ENCODE assay signal across 15 mouse cellular contexts in the genomic region with DNA sequence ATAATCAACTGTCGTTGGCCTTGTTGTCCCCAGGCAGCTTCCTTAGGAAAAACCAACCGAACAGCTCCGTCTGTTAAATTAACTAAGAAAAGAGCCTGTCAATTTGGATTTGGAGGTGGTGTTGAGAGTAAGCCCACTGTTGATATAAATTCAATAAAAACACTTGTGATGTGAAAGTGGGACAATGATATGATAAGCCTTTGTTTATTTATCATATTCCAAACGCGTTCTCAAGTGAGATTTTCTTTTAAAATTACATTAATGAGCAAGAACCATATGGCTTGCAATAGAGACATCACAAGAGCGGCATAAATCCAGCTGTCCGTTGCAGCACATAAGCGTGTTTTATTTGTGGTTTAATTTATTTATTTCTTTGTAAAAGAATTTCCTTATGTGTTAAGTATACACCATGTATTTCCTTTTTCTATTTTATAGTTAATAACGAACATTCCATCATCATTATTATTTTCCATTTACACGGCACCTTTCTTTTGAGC.
DNase-seq lines count a peak whose midpoint lies in the region; ATAC-seq and TF ChIP-seq lines count a peak whose summit lies in the region.
"Had no signal": no experiment of that assay in that cellular context is flagged by ENCODE, and none has a peak within 500 bp of the region (broad histone marks: within the 10 kb centered on the region; RNA-seq: fewer than 3 reads in every experiment).

No protein-coding gene starts in this region.

- WGBS in forebrain, embryonic 14.5 days, result 59% methylated on average over 10 of the region's 10 CpGs
- WGBS in forebrain, embryonic 11.5 days, result 84% methylated on average over 10 of the region's 10 CpGs
- WGBS in forebrain, embryonic 16.5 days, result 47% methylated on average over 10 of the region's 10 CpGs
- WGBS in forebrain, postnatal 0 days, result 45% methylated on average over 10 of the region's 10 CpGs
- WGBS in hindbrain, embryonic 11.5 days, result 86% methylated on average over 10 of the region's 10 CpGs

- H3K4me3 ChIP-seq in forebrain, embryonic 14.5 days (ENCODE audit: low read depth, low read length), result no peak overlapping the region
- no peak overlapping the region for H3K4me3 ChIP-seq in forebrain, embryonic 11.5 days (ENCODE audit: low read depth, low read length)
- no peak overlapping the region for H3K4me3 ChIP-seq in forebrain, embryonic 16.5 days (replicated peaks; ENCODE audit: low read length)
- no peak overlapping the region for H3K4me3 ChIP-seq in forebrain, postnatal 0 days (ENCODE audit: low read depth, low read length)
- no peak overlapping the region for H3K4me3 ChIP-seq in hindbrain, embryonic 11.5 days (ENCODE audit: low read depth, low read length)
- H3K4me3 ChIP-seq: embryonic facial prominence, embryonic 10.5 days; embryonic facial prominence, embryonic 12.5 days had no signal

- TF ChIP-seq CTCF in forebrain, postnatal 0 days (IDR thresholded peaks at IDR 0.05; ENCODE audit: low read depth), result no peak
- no peak for TF ChIP-seq CTCF in brain, embryonic 14.5 days (IDR thresholded peaks at IDR 0.05; ENCODE audit: borderline replicate concordance, extremely low read depth, insufficient read depth, insufficient read length)

- H3K27ac ChIP-seq in forebrain, embryonic 14.5 days (ENCODE audit: low read depth, low read length), result no peak overlapping the region
- no peak overlapping the region for H3K27ac ChIP-seq in forebrain, embryonic 11.5 days (ENCODE audit: low read depth, low read length)
- H3K27ac ChIP-seq in forebrain, embryonic 16.5 days (ENCODE audit: low read length), result no peak overlapping the region
- no peak overlapping the region for H3K27ac ChIP-seq in forebrain, postnatal 0 days (ENCODE audit: low read depth, low read length)
- no peak overlapping the region for H3K27ac ChIP-seq in hindbrain, embryonic 11.5 days (ENCODE audit: low read depth, low read length)
- H3K27ac ChIP-seq: embryonic facial prominence, embryonic 10.5 days; embryonic facial prominence, embryonic 12.5 days had no signal

- DNase-seq in forebrain, embryonic 14.5 days (ENCODE audit: low spot score), result peak; percentile 59
- DNase-seq in forebrain, embryonic 11.5 days (ENCODE audit: low spot score), result no peak
- DNase-seq in forebrain, postnatal 0 days, result no peak
- peak; percentile 73 for DNase-seq in brain, embryonic 14.5 days (ENCODE audit: low read depth)
- no peak for DNase-seq in hindbrain, embryonic 11.5 days (ENCODE audit: low spot score)
- DNase-seq: adrenal gland, adult 2 months; adrenal gland, postnatal 10 days; adrenal gland, postnatal 25 days; cerebellum, adult 11-12 months; cerebellum, adult 2 months; cerebellum, adult 9-10 months; cerebellum, postnatal 25 days had no signal

- H3K9ac ChIP-seq in forebrain, embryonic 14.5 days (ENCODE audit: low read length), result no peak overlapping the region
- no peak overlapping the region for H3K9ac ChIP-seq in forebrain, embryonic 11.5 days (ENCODE audit: low read length)
- H3K9ac ChIP-seq in forebrain, embryonic 16.5 days (replicated peaks; ENCODE audit: low read depth, low read length), result no peak overlapping the region
- no peak overlapping the region for H3K9ac ChIP-seq in forebrain, postnatal 0 days
- no peak overlapping the region for H3K9ac ChIP-seq in hindbrain, embryonic 11.5 days (ENCODE audit: low read depth, low read length)
- H3K9ac ChIP-seq: embryonic facial prominence, embryonic 12.5 days had no signal

- H3K36me3 ChIP-seq in forebrain, embryonic 14.5 days (ENCODE audit: control insufficient read depth, insufficient read depth, low read length), result no peaks in the 10 kb centered on the region
- H3K36me3 ChIP-seq in forebrain, embryonic 11.5 days (ENCODE audit: control insufficient read depth, insufficient read depth, low read length), result no peaks in the 10 kb centered on the region
- no peaks in the 10 kb centered on the region for H3K36me3 ChIP-seq in forebrain, embryonic 16.5 days (ENCODE audit: control insufficient read depth, insufficient read depth)
- H3K36me3 ChIP-seq in forebrain, postnatal 0 days (ENCODE audit: insufficient read depth), result no peaks in the 10 kb centered on the region
- no peaks in the 10 kb centered on the region for H3K36me3 ChIP-seq in hindbrain, embryonic 11.5 days (ENCODE audit: control insufficient read depth, insufficient read depth, low read length)
- H3K36me3 ChIP-seq: embryonic facial prominence, embryonic 10.5 days; embryonic facial prominence, embryonic 12.5 days had no signal

- no peaks in the 10 kb centered on the region for H3K9me3 ChIP-seq in forebrain, embryonic 14.5 days (replicated peaks; ENCODE audit: control insufficient read depth, low read length)
- no peaks in the 10 kb centered on the region for H3K9me3 ChIP-seq in forebrain, embryonic 11.5 days (ENCODE audit: control insufficient read depth, low read length)
- H3K9me3 ChIP-seq in forebrain, embryonic 16.5 days (ENCODE audit: control insufficient read depth, low read length), result no peaks in the 10 kb centered on the region
- no peaks in the 10 kb centered on the region for H3K9me3 ChIP-seq in forebrain, postnatal 0 days (ENCODE audit: low read length)
- H3K9me3 ChIP-seq in hindbrain, embryonic 11.5 days (ENCODE audit: control insufficient read depth, low read length), result no peaks in the 10 kb centered on the region
- H3K9me3 ChIP-seq: embryonic facial prominence, embryonic 10.5 days; embryonic facial prominence, embryonic 12.5 days had no signal

- H3K27me3 ChIP-seq in forebrain, embryonic 14.5 days (replicated peaks; ENCODE audit: control insufficient read depth, insufficient read depth, low read length), result no peaks in the 10 kb centered on the region
- no peaks in the 10 kb centered on the region for H3K27me3 ChIP-seq in forebrain, embryonic 11.5 days (ENCODE audit: control insufficient read depth, insufficient read depth, low read length)
- H3K27me3 ChIP-seq in forebrain, embryonic 16.5 days (replicated peaks; ENCODE audit: control insufficient read depth, insufficient read depth, low read length), result no peaks in the 10 kb centered on the region
- no peaks in the 10 kb centered on the region for H3K27me3 ChIP-seq in forebrain, postnatal 0 days (ENCODE audit: insufficient read depth, low read length)
- no peaks in the 10 kb centered on the region for H3K27me3 ChIP-seq in hindbrain, embryonic 11.5 days (ENCODE audit: control insufficient read depth, insufficient read depth, low read length)
- H3K27me3 ChIP-seq: embryonic facial prominence, embryonic 12.5 days had no signal

- peak; percentile 75 for ATAC-seq in forebrain, embryonic 14.5 days
- no peak for ATAC-seq in forebrain, embryonic 11.5 days (replicated peaks; ENCODE audit: low FRiP score)
- ATAC-seq in forebrain, embryonic 16.5 days, result peak; percentile 54; the same call in 1 of the 2 replicates
- ATAC-seq in forebrain, postnatal 0 days, result no peak
- ATAC-seq in hindbrain, embryonic 11.5 days (ENCODE audit: low FRiP score), result no peak

- no peaks in the 10 kb centered on the region for H3K4me1 ChIP-seq in forebrain, embryonic 14.5 days (ENCODE audit: control insufficient read depth, insufficient read depth, low read length)
- H3K4me1 ChIP-seq in forebrain, embryonic 11.5 days (replicated peaks; ENCODE audit: control insufficient read depth, insufficient read depth, low read length), result no peaks in the 10 kb centered on the region
- H3K4me1 ChIP-seq in forebrain, embryonic 16.5 days (replicated peaks; ENCODE audit: control insufficient read depth, insufficient read depth, low read length), result no peaks in the 10 kb centered on the region
- H3K4me1 ChIP-seq in forebrain, postnatal 0 days (ENCODE audit: insufficient read depth), result no peaks in the 10 kb centered on the region
- H3K4me1 ChIP-seq in hindbrain, embryonic 11.5 days (replicated peaks; ENCODE audit: control insufficient read depth, insufficient read depth, low read length), result no peaks in the 10 kb centered on the region
- H3K4me1 ChIP-seq: embryonic facial prominence, embryonic 10.5 days; embryonic facial prominence, embryonic 12.5 days had no signal

- H3K4me2 ChIP-seq in forebrain, embryonic 14.5 days (ENCODE audit: low read length), result no peak overlapping the region
- no peak overlapping the region for H3K4me2 ChIP-seq in forebrain, embryonic 11.5 days (ENCODE audit: low read depth, low read length, severe bottlenecking)
- no peak overlapping the region for H3K4me2 ChIP-seq in forebrain, embryonic 16.5 days (ENCODE audit: low read length)
- no peak overlapping the region for H3K4me2 ChIP-seq in forebrain, postnatal 0 days (ENCODE audit: low read depth)
- H3K4me2 ChIP-seq in hindbrain, embryonic 11.5 days (replicated peaks; ENCODE audit: low read depth, low read length), result no peak overlapping the region
- H3K4me2 ChIP-seq: embryonic facial prominence, embryonic 12.5 days had no signal

- no peak for TF ChIP-seq POLR2A in brain, embryonic 14.5 days (IDR thresholded peaks at IDR 0.05; ENCODE audit: borderline replicate concordance, extremely low read depth, insufficient read depth, insufficient read length, poor library complexity, severe bottlenecking)

Comparison
In these comparisons a context has a peak if more than half of its experiments do, and no peak if none do; other contexts are left out.
1. ATAC-seq: peak in forebrain, embryonic 14.5 days (single experiment) and forebrain, embryonic 16.5 days (single experiment); none in forebrain, embryonic 11.5 days (single experiment), forebrain, postnatal 0 days (single experiment) and hindbrain, embryonic 11.5 days (single experiment).
2. DNase-seq: peak in forebrain, embryonic 14.5 days (single experiment) and brain, embryonic 14.5 days (single experiment); none in forebrain, embryonic 11.5 days (single experiment), forebrain, postnatal 0 days (single experiment) and hindbrain, embryonic 11.5 days (single experiment).